Mouse (Mus musculus) frontal cortex, postnatal 25 days (tissue): ENCODE data around the gene Sema3b.

Source experiments
- DNase-seq, 2 experiments: peaks; one replicate each; pipeline ENCODE4 v3.0.0; 2022; ENCODE audit warnings: low spot score in 2 of 2

The Sema3b gene

DNA sequence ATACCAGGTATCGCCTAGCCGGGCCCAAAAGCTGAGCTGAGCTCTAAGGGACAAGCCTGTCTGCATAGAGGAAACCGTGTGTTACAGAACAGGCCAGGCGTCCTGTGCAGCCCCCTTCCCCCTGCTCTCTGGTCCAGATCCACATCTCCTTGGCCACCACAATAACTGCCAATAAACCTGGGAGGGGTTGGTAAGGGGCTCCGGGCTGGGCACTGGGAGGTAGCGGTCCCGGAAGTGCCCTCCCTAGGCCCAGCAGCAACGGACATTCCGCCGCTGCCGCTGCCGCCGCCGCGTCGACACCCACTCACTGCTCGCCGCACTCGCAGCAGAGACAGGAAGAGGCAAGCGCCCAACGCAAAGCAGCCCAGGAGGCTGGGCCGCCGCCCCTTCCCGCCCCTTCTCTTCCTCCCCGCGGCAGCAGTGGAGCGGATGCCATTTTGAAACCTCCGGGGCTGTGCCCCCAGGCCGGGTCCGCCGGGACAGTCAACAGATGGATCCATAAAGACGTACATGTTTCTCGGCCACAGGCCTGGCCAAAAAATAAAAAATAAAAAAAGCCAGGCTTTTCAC lies 24.1 kb upstream of the Sema3b start:
- peak; percentile 58 to 67 for DNase-seq

- DNase-seq = no peak
These were observed 23.4 kb upstream of the Sema3b start for GRCm38 (mm10) chr9:107632478-107632877.

DNA sequence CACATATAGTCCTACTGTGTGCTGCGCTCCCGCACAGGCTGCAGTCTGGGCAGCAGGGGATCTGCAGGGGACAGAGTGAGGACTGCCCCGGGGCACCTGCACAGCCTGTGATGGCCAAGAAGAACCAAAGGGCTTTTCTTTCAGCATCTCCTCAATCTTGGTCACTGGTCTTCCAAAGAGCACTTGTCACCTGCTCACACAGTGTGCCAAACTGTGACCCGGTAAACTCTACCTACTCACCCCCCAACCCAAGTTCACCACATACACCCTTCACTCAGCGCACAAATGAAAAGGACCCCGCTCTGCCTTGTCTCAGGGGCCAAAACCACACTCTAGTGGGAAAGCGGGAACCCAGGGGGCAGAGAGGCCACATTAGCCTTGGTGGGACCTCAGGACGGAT lies 22.8 kb upstream of the Sema3b start:
- DNase-seq = no peak

GRCm38 (mm10) chr9:107631311-107631826 lies 22.3 kb upstream of the Sema3b start:
- DNase-seq = no peak

GRCm38 (mm10) chr9:107630576-107630975 lies 21.5 kb upstream of the Sema3b start:
- DNase-seq = no peak

- DNase-seq = no peak
These were observed 20.9 kb upstream of the Sema3b start for GRCm38 (mm10) chr9:107629901-107630425.

DNA sequence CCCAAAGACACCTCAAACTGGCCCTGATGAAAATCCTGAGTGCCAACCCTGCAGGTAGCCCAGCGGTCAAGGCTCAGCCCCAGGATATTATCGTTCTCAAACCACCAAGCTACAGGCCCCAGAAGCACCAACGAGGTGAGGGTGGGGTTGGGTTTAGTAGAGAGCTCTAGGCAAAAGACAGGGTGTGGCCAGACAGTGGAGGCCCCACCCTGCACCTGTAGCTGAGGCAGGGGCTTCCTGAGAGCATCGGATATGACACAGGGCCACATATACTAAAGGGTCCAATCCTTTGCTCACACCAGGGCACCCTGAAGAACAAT lies 20.3 kb upstream of the Sema3b start:
- DNase-seq = no peak

DNA sequence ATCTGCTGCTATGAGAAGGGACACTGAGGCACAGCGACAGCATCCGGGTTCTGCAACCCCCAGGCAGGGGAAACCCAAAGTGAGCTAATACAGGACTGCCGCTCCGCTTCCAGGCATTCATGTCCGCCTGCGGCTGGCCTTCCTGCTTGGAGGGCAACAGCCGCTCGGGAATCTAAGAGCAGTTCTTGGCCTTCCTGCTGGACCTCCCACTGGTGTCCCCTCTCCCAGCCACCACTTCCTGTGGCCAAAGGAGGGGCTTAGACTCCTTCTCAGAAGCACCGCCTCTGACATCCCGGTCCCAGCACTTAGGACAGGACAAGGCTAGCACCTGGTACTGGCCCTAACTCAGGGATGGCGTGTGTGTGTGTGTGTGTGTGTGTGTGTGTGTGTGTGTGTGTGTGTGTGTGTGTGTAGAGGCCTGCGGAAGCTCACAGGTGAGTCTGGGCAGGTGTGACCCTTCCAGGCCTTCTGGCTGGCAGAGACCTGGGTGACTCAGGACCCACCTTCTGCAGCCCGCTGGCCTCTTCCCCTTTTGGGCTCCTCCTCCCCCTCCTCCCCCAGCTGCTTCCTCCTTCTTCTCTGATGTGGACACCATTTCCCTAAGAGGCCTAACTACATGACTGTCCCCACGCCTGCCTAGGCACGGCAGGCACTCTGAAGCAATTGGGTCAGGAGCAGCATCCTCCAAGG lies 19.8 kb upstream of the Sema3b start:
- no peak for DNase-seq

- DNase-seq = no peak
These were observed 18.6 kb upstream of the Sema3b start for GRCm38 (mm10) chr9:107627387-107628255.

GRCm38 (mm10) chr9:107626844-107627277 lies 17.8 kb upstream of the Sema3b start:
- DNase-seq = peak; percentile 68 to 72

- no peak for DNase-seq
These were observed 17.3 kb upstream of the Sema3b start for GRCm38 (mm10) chr9:107626158-107626843.

DNA sequence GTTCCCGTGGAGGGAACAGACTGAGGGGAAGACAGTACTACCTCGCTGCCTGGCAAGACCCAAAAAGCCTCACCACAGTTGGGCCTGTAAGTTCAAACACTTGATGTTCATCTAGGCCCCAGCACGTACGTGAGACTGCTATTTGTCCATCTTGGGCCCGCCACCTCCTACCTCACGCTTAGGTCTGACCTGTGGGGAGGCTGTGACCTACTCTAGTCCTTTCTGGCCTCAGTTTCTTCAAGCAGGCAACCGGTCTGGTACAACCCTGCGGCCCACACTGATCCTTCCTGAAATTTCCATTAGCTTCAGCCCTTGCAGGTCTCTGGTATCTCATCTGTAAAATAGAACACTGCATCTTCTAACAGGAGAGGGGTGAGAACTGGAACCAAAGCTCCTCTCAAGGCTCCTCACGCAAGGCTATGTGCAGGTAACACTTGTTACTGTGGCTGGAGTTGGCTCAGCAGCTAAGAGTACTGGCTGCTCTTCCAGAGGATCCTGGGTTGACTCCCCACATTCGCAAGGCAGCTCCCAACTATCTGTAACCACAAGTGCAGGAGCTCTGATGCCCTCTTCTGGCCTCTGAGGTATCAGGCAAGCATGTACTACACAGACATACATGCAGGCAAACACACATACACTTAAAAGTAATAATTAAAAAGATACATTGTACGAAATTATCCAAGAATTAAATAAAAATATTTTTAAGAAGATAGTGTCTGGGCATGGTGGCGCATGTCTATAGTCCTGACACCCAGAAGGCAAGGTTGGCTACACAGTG lies 16.5 kb upstream of the Sema3b start:
- no peak for DNase-seq

- no peak for DNase-seq
These were observed 15.9 kb upstream of the Sema3b start for GRCm38 (mm10) chr9:107624951-107625350.

- no peak for DNase-seq
These were observed 15.5 kb upstream of the Sema3b start for GRCm38 (mm10) chr9:107624539-107624938.

- no peak for DNase-seq
These were observed 11.9 kb upstream of the Sema3b start for GRCm38 (mm10) chr9:107620954-107621353.

DNA sequence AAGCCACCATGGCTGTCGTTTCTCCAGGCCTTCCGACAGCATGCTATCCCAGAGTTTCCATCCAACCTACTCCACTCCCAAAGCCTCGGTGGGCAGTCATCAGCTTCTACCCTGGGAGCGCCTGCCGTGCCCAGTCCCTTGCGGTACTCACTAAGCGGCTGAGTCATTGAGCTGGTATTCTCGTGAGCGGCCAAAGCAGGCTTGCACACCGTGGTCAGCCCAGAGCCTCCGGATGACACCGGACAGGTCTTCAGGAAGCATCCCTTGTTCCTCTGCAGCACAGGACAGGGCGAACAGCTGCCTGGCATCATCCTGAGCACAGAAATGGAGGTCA lies 10.5 kb upstream of the Sema3b start:
- no peak for DNase-seq

DNA sequence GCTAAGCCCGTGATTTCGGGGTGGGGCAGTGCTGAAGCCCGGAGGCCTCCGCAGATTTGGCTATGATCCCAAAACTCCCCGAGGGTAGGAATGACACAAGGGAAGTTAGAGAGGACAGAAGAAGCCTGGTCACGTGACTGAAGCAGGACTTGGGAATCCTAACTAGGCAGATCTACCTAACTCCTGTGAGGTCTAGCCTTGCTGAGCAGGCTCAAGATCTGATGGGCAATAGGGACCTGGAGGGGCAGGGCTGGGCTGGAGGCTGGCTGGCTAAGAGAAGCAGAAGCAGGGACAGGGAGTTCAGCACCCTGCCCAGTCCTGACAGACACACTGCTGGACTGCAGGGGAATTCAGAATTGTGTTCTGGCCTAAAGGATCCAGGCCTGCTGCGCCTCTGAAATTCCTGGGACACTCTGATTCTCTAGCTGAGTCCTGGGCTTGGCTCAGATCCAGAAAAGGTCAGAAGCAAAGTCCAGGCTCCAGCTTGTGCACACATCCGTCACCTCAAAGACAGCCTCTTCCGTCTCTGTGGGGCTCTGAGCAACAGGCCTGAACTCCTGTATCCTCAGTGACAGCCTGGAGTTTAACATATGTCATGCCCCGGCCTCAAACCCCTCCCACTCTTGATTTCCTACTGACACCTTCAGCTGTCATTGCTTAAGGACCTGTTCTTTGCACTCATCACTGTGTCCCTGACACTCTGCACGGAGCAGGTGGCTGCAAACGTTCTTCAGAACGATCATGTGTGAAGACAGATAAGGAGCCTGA lies 9.9 kb upstream of the Sema3b start:
- DNase-seq = no peak

- no peak for DNase-seq
These were observed 9.1 kb upstream of the Sema3b start for GRCm38 (mm10) chr9:107618098-107618497.

DNA sequence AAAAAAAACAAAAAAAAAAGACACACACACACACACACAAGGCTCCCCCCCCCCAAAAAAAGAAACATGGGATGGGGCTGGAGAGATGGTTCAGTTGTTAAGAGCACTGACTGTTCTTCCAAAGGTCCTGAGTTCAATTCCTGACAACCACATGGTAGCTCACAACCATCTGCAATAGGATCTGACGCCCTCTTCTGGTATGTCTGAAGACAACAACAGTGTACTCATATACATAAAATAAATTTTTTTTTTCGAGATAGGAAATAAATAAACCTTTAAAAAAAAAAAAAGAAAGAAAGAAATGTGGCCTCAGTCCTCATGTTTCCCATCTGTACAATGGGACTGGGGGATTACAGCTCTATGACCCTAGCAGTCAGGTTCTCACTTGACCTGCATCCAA lies 8.4 kb upstream of the Sema3b start:
- DNase-seq = no peak

GRCm38 (mm10) chr9:107615035-107615434 lies 6.0 kb upstream of the Sema3b start:
- DNase-seq = no peak
